Mouse (Mus musculus) neural tube, embryonic 14.5 days (tissue): ENCODE results near the gene Ttc7b. TPM values are rescaled to one million over a fixed set of nuclear protein-coding genes. Genes with fewer than 3 reads are reported as not detected.

Experiments used
- ATAC-seq: fragments of 200-750 bp; cut with Nextera tagmentation; 2 replicates; pipeline ENCODE4 v1.8.0; 2017; ENCODE audit warnings: low read depth, mild to moderate bottlenecking, moderate TSS enrichment, moderate library complexity
- H3K27ac ChIP-seq: fragments of 300-500 bp; sonication (generic); 2 replicates; pipeline ENCODE4 v1.5.1; 2014; ENCODE audit warnings: low read depth, mild to moderate bottlenecking, control low read depth, low read length, moderate library complexity, mixed read lengths
- H3K27me3 ChIP-seq: fragments of 300-500 bp; sonication (generic); 2 replicates; pipeline ENCODE4 v1.6.1; 2014; ENCODE audit warnings: low read length; ENCODE audit not compliant: control insufficient read depth, insufficient read depth
- H3K36me3 ChIP-seq: fragments of 300-500 bp; sonication (generic); 2 replicates; pipeline ENCODE4 v1.6.1; 2014; ENCODE audit warnings: low read length, mixed read lengths; ENCODE audit not compliant: control insufficient read depth, insufficient read depth
- H3K4me1 ChIP-seq: fragments of 300-500 bp; sonication (generic); 2 replicates; pipeline ENCODE4 v1.6.1; 2014; ENCODE audit warnings: low read length; ENCODE audit not compliant: control insufficient read depth, insufficient read depth
- H3K4me2 ChIP-seq: fragments of 300-500 bp; sonication (generic); 2 replicates; pipeline ENCODE4 v1.6.1; 2014; ENCODE audit warnings: mild to moderate bottlenecking, low read depth, low read length, control low read depth
- H3K4me3 ChIP-seq: fragments of 300-500 bp; sonication (generic); 2 replicates; pipeline ENCODE4 v1.5.1; 2014; ENCODE audit warnings: low read depth, low read length, control low read depth, mixed read lengths
- H3K9ac ChIP-seq: fragments of 300-500 bp; sonication (generic); replicated peaks from 2 replicates; pipeline ENCODE4 v1.6.1; 2014; ENCODE audit warnings: low read depth, mild to moderate bottlenecking, control low read depth, low read length, mixed read lengths
- H3K9me3 ChIP-seq: fragments of 300-500 bp; sonication (generic); 2 replicates; pipeline ENCODE4 v1.6.1; 2016; ENCODE audit warnings: low read length; ENCODE audit not compliant: control insufficient read depth
- WGBS: fragments of 180-500 bp; shearing (Covaris S2); extraction: QIAGEN DNeasy Blood & Tissue Kit; methylation state at CpG from one replicate; pipeline ENCODE4 v1.1.7; 2014; 5-methylcytosine and 5-hydroxymethylcytosine counted together
- polyA plus RNA-seq: library from polyadenylated mRNA; unstranded; fragments of >200 nt; fragmentation: Nextera tagmentation; extraction: Ambion mirVana; gene quantifications from 2 replicates; pipeline ENCODE4 v1.2.1, GENCODE M21; 2014

Gene Ttc7b
- polyA plus RNA-seq, 1 experiment from 2014 or later = 14.0 TPM

- Histone ChIP-seq H3K4me3 (no peak overlapping the region), H3K9me3 (no peaks in the 10 kb centered on the region), H3K4me1 (no peaks in the 10 kb centered on the region), H3K27ac (peak overlapping the region; percentile 72; the same call in 1 of the 2 replicates), H3K27me3 (no peaks in the 10 kb centered on the region), H3K4me2 (no peak overlapping the region), H3K36me3 (no peaks in the 10 kb centered on the region), H3K9ac (no peak overlapping the region)
- no peak for ATAC-seq
- WGBS = 54% methylated on average over 1 of the region's 1 CpGs
Measured at GRCm38 (mm10) chr12:100283283-100283682, 237.3 kb downstream of the Ttc7b start.

- Histone ChIP-seq H3K36me3 (no peaks in the 10 kb centered on the region), H3K27me3 (no peaks in the 10 kb centered on the region), H3K4me2 (no peak overlapping the region), H3K4me3 (no peak overlapping the region), H3K27ac (peak overlapping the region; percentile 72), H3K9me3 (no peaks in the 10 kb centered on the region), H3K9ac (0 out of 2 replicates have a peak overlapping the region, but pooled peaks have one; percentile 29), H3K4me1 (peaks cover under 1% of the 10 kb centered on the region; the same call in 1 of the 2 replicates)
- 46% methylated on average over 8 of the region's 8 CpGs for WGBS
- ATAC-seq = peak; percentile 69
Measured at GRCm38 (mm10) chr12:100282025-100282885, 238.4 kb downstream of the Ttc7b start.

GRCm38 (mm10) chr12:100280972-100281794 lies 239.4 kb downstream of the Ttc7b start:
- Histone ChIP-seq H3K27me3 (no peaks in the 10 kb centered on the region), H3K4me2 (no peak overlapping the region), H3K9me3 (no peaks in the 10 kb centered on the region), H3K9ac (no peak overlapping the region), H3K36me3 (no peaks in the 10 kb centered on the region), H3K4me3 (no peak overlapping the region), H3K27ac (peak overlapping the region; percentile 72), H3K4me1 (peaks cover 4% of the 10 kb centered on the region)
- WGBS = 78% methylated on average over 4 of the region's 4 CpGs
- no peak for ATAC-seq

- Histone ChIP-seq H3K9ac (no peak overlapping the region), H3K4me1 (peaks cover 7% of the 10 kb centered on the region), H3K27me3 (no peaks in the 10 kb centered on the region), H3K9me3 (no peaks in the 10 kb centered on the region), H3K27ac (no peak overlapping the region), H3K4me3 (no peak overlapping the region), H3K4me2 (no peak overlapping the region), H3K36me3 (no peaks in the 10 kb centered on the region)
- WGBS = 85% methylated on average over 4 of the region's 4 CpGs
- ATAC-seq = no peak
Measured at GRCm38 (mm10) chr12:100279898-100280297, 240.7 kb downstream of the Ttc7b start.

GRCm38 (mm10) chr12:100278358-100278757 lies 242.3 kb downstream of the Ttc7b start:
- Histone ChIP-seq H3K4me1 (peaks cover 7% of the 10 kb centered on the region), H3K27ac (no peak overlapping the region), H3K9me3 (no peaks in the 10 kb centered on the region), H3K27me3 (no peaks in the 10 kb centered on the region), H3K4me2 (no peak overlapping the region), H3K4me3 (no peak overlapping the region), H3K36me3 (no peaks in the 10 kb centered on the region), H3K9ac (no peak overlapping the region)
- ATAC-seq = no peak
- WGBS = 50% methylated on average over 8 of the region's 8 CpGs

GRCm38 (mm10) chr12:100277534-100277905 lies 243.1 kb downstream of the Ttc7b start:
- Histone ChIP-seq H3K27ac (no peak overlapping the region), H3K4me3 (no peak overlapping the region), H3K4me1 (peaks cover 7% of the 10 kb centered on the region), H3K9ac (no peak overlapping the region), H3K9me3 (no peaks in the 10 kb centered on the region), H3K27me3 (no peaks in the 10 kb centered on the region), H3K36me3 (no peaks in the 10 kb centered on the region), H3K4me2 (no peak overlapping the region)
- no peak for ATAC-seq
- 78% methylated on average over 3 of the region's 3 CpGs for WGBS

- Histone ChIP-seq H3K4me2 (no peak overlapping the region), H3K4me3 (no peak overlapping the region), H3K27me3 (no peaks in the 10 kb centered on the region), H3K36me3 (no peaks in the 10 kb centered on the region), H3K4me1 (peaks cover 7% of the 10 kb centered on the region), H3K9me3 (no peaks in the 10 kb centered on the region), H3K27ac (peak overlapping the region; percentile 13), H3K9ac (no peak overlapping the region)
- ATAC-seq = peak; percentile 56; the same call in 1 of the 2 replicates
- WGBS = 47% methylated on average over 20 of the region's 20 CpGs
Measured at GRCm38 (mm10) chr12:100276607-100277533, 243.8 kb downstream of the Ttc7b start.

GRCm38 (mm10) chr12:100275850-100276249 lies 244.8 kb downstream of the Ttc7b start:
- Histone ChIP-seq H3K4me3 (no peak overlapping the region), H3K36me3 (no peaks in the 10 kb centered on the region), H3K27ac (peak overlapping the region; percentile 13), H3K4me2 (no peak overlapping the region), H3K4me1 (peaks cover 7% of the 10 kb centered on the region), H3K27me3 (no peaks in the 10 kb centered on the region), H3K9ac (no peak overlapping the region), H3K9me3 (no peaks in the 10 kb centered on the region)
- WGBS = 65% methylated on average over 5 of the region's 5 CpGs
- peak; percentile 45; the same call in 1 of the 2 replicates for ATAC-seq
